Mouse (Mus musculus): Measurements from ENCODE around the gene Zic3. TPM values are rescaled to one million over a fixed set of nuclear protein-coding genes. Genes with fewer than 3 reads are reported as not detected.

Zic3 gene
- 19.4 and 19.8 TPM in 2 replicates for polyA plus RNA-seq (2014; fragmentation: Nextera tagmentation; extraction: Ambion mirVana)

- ATAC-seq (no peak), DNase-seq (ENCODE audit: low spot score) (no peak)
- H3K27ac ChIP-seq (ENCODE audit: low read depth, low read length) = no peak within 1 kb of the TSS
- H3K9ac ChIP-seq (ENCODE audit: low read length) = no peak within 1 kb of the TSS
- H3K4me2 ChIP-seq (ENCODE audit: low read length) = no peak within 1 kb of the TSS
- H3K4me3 ChIP-seq (ENCODE audit: low read depth, low read length) = no peak within 1 kb of the TSS
- WGBS = 79% methylated on average over 2 of the region's 2 CpGs
- no peaks in the 10 kb centered on the region for H3K9me3 ChIP-seq (replicated peaks; ENCODE audit: control insufficient read depth, low read length)
- H3K27me3 ChIP-seq (replicated peaks; ENCODE audit: control insufficient read depth, insufficient read depth, low read length) = 0 out of 2 replicates have a peak, but pooled peaks cover 12% of the 10 kb centered on the region
- no peaks in the 10 kb centered on the region for H3K36me3 ChIP-seq (ENCODE audit: control insufficient read depth, insufficient read depth, low read length)
- no peaks in the 10 kb centered on the region for H3K4me1 ChIP-seq (ENCODE audit: control insufficient read depth, insufficient read depth, low read length)
Measured at GRCm38 (mm10) chrX:58022400-58022799, at the start of gene Zic3. Zic3 (plus strand) TSS chrX:58022700.

GRCm38 (mm10) chrX:57982351-57982750 is 40.1 kb upstream of the Zic3 start:
- DNase-seq (ENCODE audit: low spot score) (no peak), ATAC-seq (no peak)
- H3K27ac ChIP-seq (ENCODE audit: low read depth, low read length) = no peak overlapping the region
- no peak overlapping the region for H3K9ac ChIP-seq (ENCODE audit: low read length)
- H3K27me3 ChIP-seq (replicated peaks; ENCODE audit: control insufficient read depth, insufficient read depth, low read length) = no peaks in the 10 kb centered on the region
- no peak overlapping the region for H3K4me3 ChIP-seq (ENCODE audit: low read depth, low read length)
- no peaks in the 10 kb centered on the region for H3K36me3 ChIP-seq (ENCODE audit: control insufficient read depth, insufficient read depth, low read length)
- 89% methylated on average over 4 of the region's 4 CpGs for WGBS
- H3K4me2 ChIP-seq (ENCODE audit: low read length) = no peak overlapping the region
- H3K4me1 ChIP-seq (ENCODE audit: control insufficient read depth, insufficient read depth, low read length) = no peaks in the 10 kb centered on the region
- H3K9me3 ChIP-seq (replicated peaks; ENCODE audit: control insufficient read depth, low read length) = no peaks in the 10 kb centered on the region

GRCm38 (mm10) chrX:57987455-57988109 is 34.9 kb upstream of the Zic3 start:
- WGBS = 70% methylated on average over 10 of the region's 10 CpGs
- Histone ChIP-seq H3K9ac (ENCODE audit: low read length) (no peak overlapping the region), H3K4me2 (ENCODE audit: low read length) (no peak overlapping the region), H3K27ac (ENCODE audit: low read depth, low read length) (no peak overlapping the region), H3K36me3 (ENCODE audit: control insufficient read depth, insufficient read depth, low read length) (no peaks in the 10 kb centered on the region), H3K27me3 (replicated peaks; ENCODE audit: control insufficient read depth, insufficient read depth, low read length) (no peaks in the 10 kb centered on the region), H3K4me3 (ENCODE audit: low read depth, low read length) (no peak overlapping the region), H3K4me1 (ENCODE audit: control insufficient read depth, insufficient read depth, low read length) (no peaks in the 10 kb centered on the region), H3K9me3 (replicated peaks; ENCODE audit: control insufficient read depth, low read length) (no peaks in the 10 kb centered on the region)
- ATAC-seq = no peak
- no peak for DNase-seq (ENCODE audit: low spot score)

GRCm38 (mm10) chrX:58013391-58013790 is 9.1 kb upstream of the Zic3 start:
- Histone ChIP-seq H3K27ac (ENCODE audit: low read depth, low read length) (no peak overlapping the region), H3K36me3 (ENCODE audit: control insufficient read depth, insufficient read depth, low read length) (no peaks in the 10 kb centered on the region), H3K4me2 (ENCODE audit: low read length) (no peak overlapping the region), H3K9ac (ENCODE audit: low read length) (no peak overlapping the region), H3K4me3 (ENCODE audit: low read depth, low read length) (no peak overlapping the region), H3K9me3 (replicated peaks; ENCODE audit: control insufficient read depth, low read length) (no peaks in the 10 kb centered on the region), H3K4me1 (ENCODE audit: control insufficient read depth, insufficient read depth, low read length) (no peaks in the 10 kb centered on the region), H3K27me3 (replicated peaks; ENCODE audit: control insufficient read depth, insufficient read depth, low read length) (0 out of 2 replicates have a peak, but pooled peaks cover 27% of the 10 kb centered on the region)
- 71% methylated on average over 5 of the region's 5 CpGs for WGBS
- DNase-seq (ENCODE audit: low spot score) = no peak
- ATAC-seq = no peak

- Histone ChIP-seq H3K4me2 (ENCODE audit: low read length) (no peak overlapping the region), H3K36me3 (ENCODE audit: control insufficient read depth, insufficient read depth, low read length) (no peaks in the 10 kb centered on the region), H3K27me3 (replicated peaks; ENCODE audit: control insufficient read depth, insufficient read depth, low read length) (0 out of 2 replicates have a peak, but pooled peaks cover 30% of the 10 kb centered on the region), H3K27ac (ENCODE audit: low read depth, low read length) (no peak overlapping the region), H3K9me3 (replicated peaks; ENCODE audit: control insufficient read depth, low read length) (no peaks in the 10 kb centered on the region), H3K4me3 (ENCODE audit: low read depth, low read length) (no peak overlapping the region), H3K4me1 (ENCODE audit: control insufficient read depth, insufficient read depth, low read length) (no peaks in the 10 kb centered on the region), H3K9ac (ENCODE audit: low read length) (no peak overlapping the region)
- DNase-seq (ENCODE audit: low spot score) (no peak), ATAC-seq (no peak)
- WGBS = 41% methylated on average over 12 of the region's 12 CpGs
Measured at GRCm38 (mm10) chrX:58014093-58014492, 8.4 kb upstream of the Zic3 start.

- no peaks in the 10 kb centered on the region for H3K9me3 ChIP-seq (replicated peaks; ENCODE audit: control insufficient read depth, low read length)
- no peaks in the 10 kb centered on the region for H3K36me3 ChIP-seq (ENCODE audit: control insufficient read depth, insufficient read depth, low read length)
- no peaks in the 10 kb centered on the region for H3K4me1 ChIP-seq (ENCODE audit: control insufficient read depth, insufficient read depth, low read length)
- H3K27me3 ChIP-seq (replicated peaks; ENCODE audit: control insufficient read depth, insufficient read depth, low read length) = 0 out of 2 replicates have a peak, but pooled peaks cover 30% of the 10 kb centered on the region
- ATAC-seq (no peak), DNase-seq (ENCODE audit: low spot score) (no peak)
- no peak overlapping the region for H3K4me3 ChIP-seq (ENCODE audit: low read depth, low read length)
- no peak overlapping the region for H3K4me2 ChIP-seq (ENCODE audit: low read length)
- H3K27ac ChIP-seq (ENCODE audit: low read depth, low read length) = no peak overlapping the region
- 47% methylated on average over 13 of the region's 13 CpGs for WGBS
- no peak overlapping the region for H3K9ac ChIP-seq (ENCODE audit: low read length)
Measured at GRCm38 (mm10) chrX:58014761-58015160, 7.7 kb upstream of the Zic3 start.

GRCm38 (mm10) chrX:58015336-58015945 is 7.1 kb upstream of the Zic3 start:
- Histone ChIP-seq H3K9ac (ENCODE audit: low read length) (no peak overlapping the region), H3K4me3 (ENCODE audit: low read depth, low read length) (no peak overlapping the region), H3K4me1 (ENCODE audit: control insufficient read depth, insufficient read depth, low read length) (no peaks in the 10 kb centered on the region), H3K27ac (ENCODE audit: low read depth, low read length) (no peak overlapping the region), H3K9me3 (replicated peaks; ENCODE audit: control insufficient read depth, low read length) (no peaks in the 10 kb centered on the region), H3K27me3 (replicated peaks; ENCODE audit: control insufficient read depth, insufficient read depth, low read length) (0 out of 2 replicates have a peak, but pooled peaks cover 30% of the 10 kb centered on the region), H3K4me2 (ENCODE audit: low read length) (peak overlapping the region; percentile 37), H3K36me3 (ENCODE audit: control insufficient read depth, insufficient read depth, low read length) (no peaks in the 10 kb centered on the region)
- 33% methylated on average over 29 of the region's 29 CpGs for WGBS
- DNase-seq (ENCODE audit: low spot score) (no peak), ATAC-seq (no peak)

- no peak overlapping the region for H3K9ac ChIP-seq (ENCODE audit: low read length)
- peak overlapping the region; percentile 9; the same call in 1 of the 2 replicates for H3K4me3 ChIP-seq (ENCODE audit: low read depth, low read length)
- no peaks in the 10 kb centered on the region for H3K9me3 ChIP-seq (replicated peaks; ENCODE audit: control insufficient read depth, low read length)
- WGBS = 25% methylated on average over 24 of the region's 24 CpGs
- DNase-seq (ENCODE audit: low spot score) = peak; percentile 76
- no peaks in the 10 kb centered on the region for H3K36me3 ChIP-seq (ENCODE audit: control insufficient read depth, insufficient read depth, low read length)
- peak; percentile 66; the same call in 1 of the 2 replicates for ATAC-seq
- H3K4me2 ChIP-seq (ENCODE audit: low read length) = peak overlapping the region; percentile 35
- peak overlapping the region; percentile 52 for H3K27ac ChIP-seq (ENCODE audit: low read depth, low read length)
- no peaks in the 10 kb centered on the region for H3K4me1 ChIP-seq (ENCODE audit: control insufficient read depth, insufficient read depth, low read length)
- 0 out of 2 replicates have a peak, but pooled peaks cover 29% of the 10 kb centered on the region for H3K27me3 ChIP-seq (replicated peaks; ENCODE audit: control insufficient read depth, insufficient read depth, low read length)
Measured at GRCm38 (mm10) chrX:58018720-58019119, 3.8 kb upstream of the Zic3 start.
